Mouse (Mus musculus) lung, adult 2 months (tissue): ENCODE measurements around the gene Mafk.

Source experiments
- CTCF ChIP-seq: fragments of 200-500 bp; IDR thresholded peaks from 2 replicates; pipeline ENCODE4 v1.5.1; 2011; ENCODE audit warnings: mild to moderate bottlenecking, low read length, control low read depth; ENCODE audit not compliant: insufficient read depth
- POLR2A ChIP-seq: fragments of 200-500 bp; IDR thresholded peaks from 2 replicates; pipeline ENCODE4 v1.6.1; 2011; ENCODE audit warnings: low read depth, mild to moderate bottlenecking, control low read depth, low read length, borderline replicate concordance; ENCODE audit errors: extremely low read depth

- TF ChIP-seq CTCF (no peak), POLR2A (peak; percentile 80)
Measured at GRCm38 (mm10) chr5:139813963-139814381, 22.7 kb downstream of the Mafk start.
